In the genomic region with DNA sequence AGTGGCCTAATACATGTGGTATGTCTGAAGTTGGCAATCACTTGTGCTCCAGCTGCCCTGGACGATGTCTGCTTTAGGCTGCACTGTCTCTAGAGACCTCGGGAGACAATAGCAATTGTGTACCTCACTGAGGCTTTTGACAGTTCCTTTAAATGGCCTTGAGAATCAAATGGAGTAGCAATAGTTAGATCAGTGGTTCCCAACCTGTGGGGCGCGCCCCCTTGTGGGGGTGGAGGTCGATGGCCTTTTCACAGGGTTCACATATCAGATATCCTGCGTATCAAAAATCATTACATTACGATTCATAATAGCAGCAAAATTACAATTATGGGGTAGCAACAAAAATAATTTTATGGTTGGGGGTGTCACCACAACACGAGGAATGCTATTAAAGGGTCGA, we compare ENCODE assay signal across 10 mouse cellular contexts. TPM values are rescaled to one million over a fixed set of nuclear protein-coding genes. Genes with fewer than 3 reads are reported as not detected.
DNase-seq lines count a peak whose midpoint lies in the region; ATAC-seq and TF ChIP-seq lines count a peak whose summit lies in the region.
"Had no signal": no experiment of that assay in that cellular context is flagged by ENCODE, and none has a peak within 500 bp of the region (broad histone marks: within the 10 kb centered on the region; RNA-seq: fewer than 3 reads in every experiment).

No protein-coding gene starts in this region.

- peak; percentile 61 for TF ChIP-seq CTCF in intestine, postnatal 0 days (IDR thresholded peaks at IDR 0.05; ENCODE audit: low read depth)
- peak in 2 of 3 experiments; percentile 33 to 43; a peak in 4 of 6 replicates for TF ChIP-seq CTCF in MEL (IDR thresholded peaks at IDR 0.05 in 2 of 3, conservative IDR thresholded peaks at IDR 0.05 in 1 of 3; ENCODE audit: control insufficient read depth in 1 of 3, insufficient read depth in 1 of 3, low read depth in 2 of 3, low read length in 3 of 3, poor library complexity in 1 of 3, severe bottlenecking in 1 of 3)

- TF ChIP-seq RAD21 in MEL (IDR thresholded peaks at IDR 0.05; ENCODE audit: low read depth, low read length) = no peak

- H3K27me3 ChIP-seq in intestine, postnatal 0 days (replicated peaks; ENCODE audit: control insufficient read depth, insufficient read depth, low read length) = no peaks in the 10 kb centered on the region
- H3K27me3 ChIP-seq in intestine, embryonic 15.5 days (replicated peaks) = no peaks in the 10 kb centered on the region
- no peaks in the 10 kb centered on the region for H3K27me3 ChIP-seq in MEL (ENCODE audit: control insufficient read depth in 1 of 2, insufficient read depth in 2 of 2, low read length in 2 of 2)
- H3K27me3 ChIP-seq: neural tube, embryonic 12.5 days had no signal

- no peak overlapping the region for H3K4me2 ChIP-seq in intestine, postnatal 0 days (replicated peaks; ENCODE audit: low read depth)
- no peak overlapping the region for H3K4me2 ChIP-seq in intestine, embryonic 15.5 days (replicated peaks)
- H3K4me2 ChIP-seq: neural tube, embryonic 12.5 days had no signal

- peak; percentile 33 for DNase-seq in A20 (ENCODE audit: low read depth, low spot score)
- no peak for DNase-seq in MEL (ENCODE audit: low read depth, low spot score)
- peak; percentile 36 for DNase-seq in embryo, embryonic 11 days
- DNase-seq in lung, adult 18-20 months = peak; percentile 25 to 42
- DNase-seq in spleen, postnatal 4 days (ENCODE audit: low spot score in 2 of 2) = peak; percentile 13 to 67
- DNase-seq in left cerebral cortex, adult 11 months (ENCODE audit: low spot score) = no peak

- no peaks in the 10 kb centered on the region for H3K36me3 ChIP-seq in intestine, postnatal 0 days (ENCODE audit: control insufficient read depth, insufficient read depth)
- no peaks in the 10 kb centered on the region for H3K36me3 ChIP-seq in intestine, embryonic 15.5 days
- H3K36me3 ChIP-seq in MEL (ENCODE audit: control insufficient read depth in 1 of 2, insufficient read depth in 2 of 2, low read length in 2 of 2) = no peaks in the 10 kb centered on the region
- H3K36me3 ChIP-seq: neural tube, embryonic 12.5 days had no signal

- no peaks in the 10 kb centered on the region for H3K9me3 ChIP-seq in intestine, postnatal 0 days (ENCODE audit: control insufficient read depth)
- H3K9me3 ChIP-seq in intestine, embryonic 15.5 days = no peaks in the 10 kb centered on the region
- no peaks in the 10 kb centered on the region for H3K9me3 ChIP-seq in MEL (replicated peaks; ENCODE audit: insufficient read depth, low read length)
- H3K9me3 ChIP-seq: neural tube, embryonic 12.5 days had no signal

- no peak for TF ChIP-seq EP300 in MEL (IDR thresholded peaks at IDR 0.05; ENCODE audit: low read depth in 1 of 2, low read length in 2 of 2)

- no peak overlapping the region for H3K4me3 ChIP-seq in intestine, postnatal 0 days (ENCODE audit: low read depth, low read length)
- no peak overlapping the region for H3K4me3 ChIP-seq in intestine, embryonic 15.5 days (replicated peaks)
- H3K4me3 ChIP-seq in MEL (ENCODE audit: control insufficient read depth in 1 of 2, insufficient read depth in 1 of 2, low read depth in 2 of 2, low read length in 2 of 2) = no peak overlapping the region
- H3K4me3 ChIP-seq: neural tube, embryonic 12.5 days had no signal

- no peak for ATAC-seq in intestine, postnatal 0 days
- no peak for ATAC-seq in intestine, embryonic 15.5 days

- H3K79me2 ChIP-seq in MEL (ENCODE audit: control insufficient read depth, insufficient read depth, low read length, poor library complexity) = no peaks in the 10 kb centered on the region

- WGBS in intestine, postnatal 0 days = 46% methylated on average over 9 of the region's 9 CpGs
- 49% methylated on average over 9 of the region's 9 CpGs for WGBS in intestine, embryonic 15.5 days

- H3K4me1 ChIP-seq in intestine, postnatal 0 days (replicated peaks; ENCODE audit: control insufficient read depth, insufficient read depth, low read length) = no peaks in the 10 kb centered on the region
- no peaks in the 10 kb centered on the region for H3K4me1 ChIP-seq in intestine, embryonic 15.5 days (replicated peaks)
- no peaks in the 10 kb centered on the region for H3K4me1 ChIP-seq in MEL (ENCODE audit: control insufficient read depth in 1 of 2, insufficient read depth in 2 of 2, low read length in 2 of 2)
- H3K4me1 ChIP-seq: neural tube, embryonic 12.5 days had no signal

- H3K27ac ChIP-seq in intestine, postnatal 0 days (ENCODE audit: low read depth, low read length) = no peak overlapping the region
- H3K27ac ChIP-seq in intestine, embryonic 15.5 days = no peak overlapping the region
- H3K27ac ChIP-seq in MEL (ENCODE audit: control insufficient read depth, low read depth, low read length) = no peak overlapping the region
- H3K27ac ChIP-seq: neural tube, embryonic 12.5 days had no signal

- TF ChIP-seq POLR2A in MEL (IDR thresholded peaks at IDR 0.05; ENCODE audit: control insufficient read depth in 1 of 2, insufficient read depth in 1 of 2, low read depth in 1 of 2, low read length in 2 of 2, poor library complexity in 1 of 2) = no peak

- H3K9ac ChIP-seq in intestine, postnatal 0 days (ENCODE audit: low read depth, low read length) = no peak overlapping the region
- H3K9ac ChIP-seq in intestine, embryonic 15.5 days = no peak overlapping the region
- no peak overlapping the region for H3K9ac ChIP-seq in MEL (ENCODE audit: control insufficient read depth, low read depth, low read length, poor library complexity, severe bottlenecking)
- H3K9ac ChIP-seq: neural tube, embryonic 12.5 days had no signal

TF ChIP-seq in MEL, 35 proteins besides CTCF, POLR2A, EP300 and RAD21:
- TF ChIP-seq ZMIZ1 (IDR thresholded peaks at IDR 0.05; ENCODE audit: low read depth, low read length) (no peak), NRF1 (IDR thresholded peaks at IDR 0.05; ENCODE audit: insufficient read depth, low read depth, low read length, poor library complexity, severe bottlenecking) (no peak), GATA1 (IDR thresholded peaks at IDR 0.05; ENCODE audit: low read depth, low read length) (no peak), MAX (IDR thresholded peaks at IDR 0.05; ENCODE audit: low read length) (no peak), SMC3 (IDR thresholded peaks at IDR 0.05; ENCODE audit: low read depth, low read length) (peak; percentile 26), BHLHE40 (IDR thresholded peaks at IDR 0.05; ENCODE audit: borderline replicate concordance, low read depth, low read length) (no peak)
TF ChIP-seq in MEL: peak in this region for 1.

RNA-seq across cellular contexts. Expression of a gene that starts 7.9 kb away (rescaled TPM):
- polyA plus RNA-seq in intestine, postnatal 0 days (2015; fragmentation: Nextera tagmentation; extraction: Ambion mirVana) = 11.9 and 12.1 TPM in 2 replicates
- polyA plus RNA-seq in intestine, embryonic 15.5 days (2015; fragmentation: Nextera tagmentation; extraction: Ambion mirVana) = 18.5 and 19.9 TPM in 2 replicates
- 4.2 TPM in 2 replicates for total RNA-seq in MEL (2012; rRNA removed)
- polyA plus RNA-seq in MEL (2012; ENCODE audit: insufficient read depth in 1 of 2, insufficient read length in 2 of 2, low read depth in 1 of 2, low replicate concordance in 2 of 2, missing spikeins in 1 of 2) = 10 to 100 TPM in 1 of 2 experiments, not detected in 1; 10.1 TPM

RNA-seq across cellular contexts. Expression of a gene that starts 52.4 kb away (rescaled TPM):
- polyA plus RNA-seq in intestine, postnatal 0 days (2015; fragmentation: Nextera tagmentation; extraction: Ambion mirVana) = not detected in 2 replicates
- polyA plus RNA-seq in intestine, embryonic 15.5 days (2015; fragmentation: Nextera tagmentation; extraction: Ambion mirVana) = not detected in 2 replicates
- not detected in 2 replicates for total RNA-seq in MEL (2012; rRNA removed)
- not detected for polyA plus RNA-seq in MEL (2012; ENCODE audit: insufficient read depth in 1 of 2, insufficient read length in 2 of 2, low read depth in 1 of 2, low replicate concordance in 2 of 2, missing spikeins in 1 of 2)
- polyA plus RNA-seq: large intestine, adult 2 months; neural tube, embryonic 12.5 days had no signal

Comparison
In these comparisons a context has a peak if more than half of its experiments do, and no peak if none do; other contexts are left out.
1. DNase-seq: peak in A20 (single experiment), embryo, embryonic 11 days (single experiment), lung, adult 18-20 months (2 of 2) and spleen, postnatal 4 days (2 of 2); none in MEL (single experiment) and left cerebral cortex, adult 11 months (single experiment).